Mouse (Mus musculus): ENCODE data around the gene Olfr1501. TPM values are rescaled to one million over a fixed set of nuclear protein-coding genes. Genes with fewer than 3 reads are reported as not detected.
"Not testable (repeated sequence)": the region's sequence is repeated elsewhere in the genome, so short reads cannot be mapped to it uniquely, and the experiment has no call there.

The Olfr1501 gene
- polyA plus RNA-seq, 1 experiment = not detected

DNA sequence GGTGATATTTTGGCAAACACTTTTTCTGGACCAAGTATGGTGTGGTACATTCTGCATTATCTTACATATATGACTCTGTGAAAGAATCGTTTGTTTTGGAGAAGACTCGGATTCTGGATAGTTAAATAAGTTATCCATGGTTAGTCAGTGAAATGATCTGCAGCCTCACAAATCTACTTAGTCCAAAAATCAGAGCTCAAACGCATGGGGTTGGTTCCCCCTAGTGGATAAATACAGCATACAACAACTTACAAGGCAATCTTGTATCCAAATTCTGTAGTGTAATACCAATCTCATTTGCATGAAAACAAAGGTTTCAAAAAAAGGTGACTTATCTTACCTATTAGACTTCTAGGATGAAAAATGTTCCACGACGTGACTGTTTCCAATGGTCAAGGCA, 31.7 kb downstream of the Olfr1501 start:
- H3K4me1 ChIP-seq (replicated peaks; ENCODE audit: control insufficient read depth, insufficient read depth, low read length) = no peaks in the 10 kb centered on the region
- H3K36me3 ChIP-seq (ENCODE audit: control insufficient read depth, insufficient read depth, low read length) = no peaks in the 10 kb centered on the region
- TF ChIP-seq CTCF (IDR thresholded peaks at IDR 0.05; ENCODE audit: borderline replicate concordance, control insufficient read depth, extremely low read depth, insufficient read depth, low read length, poor library complexity) (no peak), POLR2A (IDR thresholded peaks at IDR 0.05; ENCODE audit: control insufficient read depth, extremely low read depth, insufficient read depth, low read length, poor library complexity) (no peak)
- H3K4me3 ChIP-seq (ENCODE audit: control insufficient read depth, insufficient read depth, low read length) = no peak overlapping the region
- no peak overlapping the region for H3K27ac ChIP-seq (ENCODE audit: control insufficient read depth, insufficient read depth, low read length)
- no peak for DNase-seq
- H3K27me3 ChIP-seq (ENCODE audit: control insufficient read depth, insufficient read depth, low read length) = no peaks in the 10 kb centered on the region
- 40% methylated on average over 5 of the region's 5 CpGs for WGBS

DNA sequence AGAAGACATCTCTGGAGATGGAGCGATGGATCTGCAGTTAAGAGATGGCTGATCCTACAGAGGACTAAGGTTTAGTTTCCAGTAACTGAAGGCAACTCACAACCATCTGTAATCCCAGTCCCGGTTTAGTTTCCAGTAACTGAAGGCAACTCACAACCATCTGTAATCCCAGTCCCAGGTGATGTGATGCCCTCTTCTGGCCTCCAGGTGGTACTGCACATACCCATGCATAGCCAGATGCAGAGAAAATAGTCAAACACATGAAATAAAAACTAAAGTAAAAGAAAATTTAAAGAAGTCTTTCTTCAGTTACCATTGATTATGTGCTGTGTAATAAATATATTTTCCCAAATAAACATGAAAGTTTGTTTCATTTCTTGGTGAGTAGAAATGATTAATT, 37.7 kb downstream of the Olfr1501 start:
- Histone ChIP-seq H3K4me1 (replicated peaks; ENCODE audit: control insufficient read depth, insufficient read depth, low read length) (no peaks in the 10 kb centered on the region), H3K4me3 (ENCODE audit: control insufficient read depth, insufficient read depth, low read length) (no peak overlapping the region), H3K36me3 (ENCODE audit: control insufficient read depth, insufficient read depth, low read length) (no peaks in the 10 kb centered on the region), H3K27me3 (ENCODE audit: control insufficient read depth, insufficient read depth, low read length) (no peaks in the 10 kb centered on the region), H3K27ac (ENCODE audit: control insufficient read depth, insufficient read depth, low read length) (no peak overlapping the region)
- WGBS = 73% methylated on average over 2 of the region's 2 CpGs
- TF ChIP-seq POLR2A (IDR thresholded peaks at IDR 0.05; ENCODE audit: control insufficient read depth, extremely low read depth, insufficient read depth, low read length, poor library complexity) (no peak), CTCF (IDR thresholded peaks at IDR 0.05; ENCODE audit: borderline replicate concordance, control insufficient read depth, extremely low read depth, insufficient read depth, low read length, poor library complexity) (no peak)
- DNase-seq = no peak

DNA sequence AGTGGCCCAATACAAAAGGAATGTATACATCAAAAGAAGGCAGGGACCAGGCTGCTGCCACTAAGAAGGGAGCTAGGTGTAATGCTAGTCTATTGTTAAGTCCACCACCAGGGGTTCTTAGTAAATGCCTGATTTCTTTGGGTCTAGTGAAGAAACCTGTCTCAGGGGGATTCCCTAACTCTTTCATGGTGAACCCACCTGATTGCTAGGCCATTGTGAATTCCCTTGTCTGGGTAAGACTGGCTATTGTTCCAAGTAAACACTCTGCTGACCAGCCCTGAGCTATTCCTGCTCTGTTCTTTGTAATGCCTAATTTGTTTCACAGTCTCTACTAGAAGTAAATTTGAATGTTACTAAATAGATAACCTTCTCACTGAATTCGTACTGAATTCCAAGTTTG, 45.0 kb downstream of the Olfr1501 start:
- WGBS = 53% methylated on average over 1 of the region's 1 CpGs
- not testable (repeated sequence) for DNase-seq

DNA sequence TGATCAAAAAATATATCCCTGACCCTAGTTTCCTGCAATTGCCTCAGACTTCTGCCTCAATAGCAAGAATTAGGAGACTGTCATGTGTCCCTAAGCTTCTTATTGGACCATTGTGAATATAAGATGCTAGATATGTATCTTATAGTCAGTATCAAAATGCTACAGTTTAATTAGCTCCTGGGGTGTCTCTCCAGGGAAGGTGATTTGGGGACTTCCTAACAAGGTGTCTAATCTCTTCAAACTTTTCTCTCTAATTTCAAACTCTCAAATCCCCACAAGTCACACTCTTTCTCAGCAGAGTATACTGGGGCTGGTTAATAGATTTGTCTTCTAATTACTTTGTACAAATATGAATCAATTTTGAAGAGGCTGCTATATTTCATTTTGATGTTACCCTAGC, 52.4 kb downstream of the Olfr1501 start, which contains the start of gene Olfr1497:
Olfr1497 (minus strand) TSS at position 101 of the 400 bp plus-strand sequence.
- no peaks in the 10 kb centered on the region for H3K27me3 ChIP-seq (ENCODE audit: control insufficient read depth, insufficient read depth, low read length)
- no peak within 1 kb of the TSS for H3K4me3 ChIP-seq (ENCODE audit: control insufficient read depth, insufficient read depth, low read length)
- H3K27ac ChIP-seq (ENCODE audit: control insufficient read depth, insufficient read depth, low read length) = no peak within 1 kb of the TSS
- DNase-seq = no peak
- H3K36me3 ChIP-seq (ENCODE audit: control insufficient read depth, insufficient read depth, low read length) = no peaks in the 10 kb centered on the region
- TF ChIP-seq CTCF (IDR thresholded peaks at IDR 0.05; ENCODE audit: borderline replicate concordance, control insufficient read depth, extremely low read depth, insufficient read depth, low read length, poor library complexity) = no peak
- TF ChIP-seq POLR2A (IDR thresholded peaks at IDR 0.05; ENCODE audit: control insufficient read depth, extremely low read depth, insufficient read depth, low read length, poor library complexity) = no peak
- H3K4me1 ChIP-seq (replicated peaks; ENCODE audit: control insufficient read depth, insufficient read depth, low read length) = no peaks in the 10 kb centered on the region

More for the DNA sequence above, 45.0 kb downstream of the Olfr1501 start:
- H3K4me1 ChIP-seq (replicated peaks; ENCODE audit: control insufficient read depth, insufficient read depth, low read length); H3K27me3 ChIP-seq (ENCODE audit: control insufficient read depth, insufficient read depth, low read length); H3K36me3 ChIP-seq (ENCODE audit: control insufficient read depth, insufficient read depth, low read length); H3K27ac ChIP-seq (ENCODE audit: control insufficient read depth, insufficient read depth, low read length); H3K4me3 ChIP-seq (ENCODE audit: control insufficient read depth, insufficient read depth, low read length): not testable (repeated sequence)

Other genes starting within 250 kb of the Olfr1501 start
- not detected in 2 replicates for gene Olfr1487, start 233.3 kb downstream of the Olfr1501 start, polyA plus RNA-seq (2012; rRNA removed)
- gene Olfr1489, start 219.1 kb downstream of the Olfr1501 start, polyA plus RNA-seq (2012; rRNA removed) = not detected in 2 replicates
- not detected in 2 replicates for gene Olfr1490, start 199.6 kb downstream of the Olfr1501 start, polyA plus RNA-seq (2012; rRNA removed)
- not detected in 2 replicates for gene Olfr1491, start 153.4 kb downstream of the Olfr1501 start, polyA plus RNA-seq (2012; rRNA removed)
- gene Olfr1493-ps1, start 127.4 kb downstream of the Olfr1501 start, polyA plus RNA-seq (2012; rRNA removed) = not detected in 2 replicates
- gene Olfr1494, start 111.0 kb downstream of the Olfr1501 start, polyA plus RNA-seq (2012; rRNA removed) = not detected in 2 replicates
- gene Olfr1495, start 86.1 kb downstream of the Olfr1501 start, polyA plus RNA-seq (2012; rRNA removed) = not detected in 2 replicates
- not detected in 2 replicates for gene Olfr1496, start 72.8 kb downstream of the Olfr1501 start, polyA plus RNA-seq (2012; rRNA removed)
- not detected in 2 replicates for gene Olfr1497, start 52.5 kb downstream of the Olfr1501 start, polyA plus RNA-seq (2012; rRNA removed)
- gene Olfr1499, start 31.2 kb downstream of the Olfr1501 start, polyA plus RNA-seq (2012; rRNA removed) = not detected in 2 replicates
- not detected in 2 replicates for gene Olfr1500, start 20.2 kb downstream of the Olfr1501 start, polyA plus RNA-seq (2012; rRNA removed)
- not detected in 2 replicates for gene Olfr1502, start 11.1 kb upstream of the Olfr1501 start, polyA plus RNA-seq (2012; rRNA removed)
- not detected in 2 replicates for gene Olfr1504, start 47.2 kb upstream of the Olfr1501 start, polyA plus RNA-seq (2012; rRNA removed)
- not detected in 2 replicates for gene Olfr1505, start 62.8 kb upstream of the Olfr1501 start, polyA plus RNA-seq (2012; rRNA removed)

Data from thymus, adult 2 months (tissue).